Mouse (Mus musculus) small intestine, adult 2 months (tissue): ENCODE data around the gene Kdm6b.

Source experiments
- CTCF ChIP-seq: fragments of 200-500 bp; IDR thresholded peaks from 2 replicates; pipeline ENCODE4 v1.5.1; 2012; ENCODE audit warnings: low read depth, mild to moderate bottlenecking, control low read depth, inconsistent platforms, low read length, moderate library complexity, mixed read lengths; ENCODE audit not compliant: insufficient replicate concordance, insufficient read length; ENCODE audit errors: extremely low read depth
- POLR2A ChIP-seq: fragments of 200-500 bp; IDR thresholded peaks from 2 replicates; pipeline ENCODE4 v1.6.1; 2012; ENCODE audit warnings: low read depth, mild to moderate bottlenecking, control low read depth, inconsistent platforms, low read length, moderate library complexity

DNA sequence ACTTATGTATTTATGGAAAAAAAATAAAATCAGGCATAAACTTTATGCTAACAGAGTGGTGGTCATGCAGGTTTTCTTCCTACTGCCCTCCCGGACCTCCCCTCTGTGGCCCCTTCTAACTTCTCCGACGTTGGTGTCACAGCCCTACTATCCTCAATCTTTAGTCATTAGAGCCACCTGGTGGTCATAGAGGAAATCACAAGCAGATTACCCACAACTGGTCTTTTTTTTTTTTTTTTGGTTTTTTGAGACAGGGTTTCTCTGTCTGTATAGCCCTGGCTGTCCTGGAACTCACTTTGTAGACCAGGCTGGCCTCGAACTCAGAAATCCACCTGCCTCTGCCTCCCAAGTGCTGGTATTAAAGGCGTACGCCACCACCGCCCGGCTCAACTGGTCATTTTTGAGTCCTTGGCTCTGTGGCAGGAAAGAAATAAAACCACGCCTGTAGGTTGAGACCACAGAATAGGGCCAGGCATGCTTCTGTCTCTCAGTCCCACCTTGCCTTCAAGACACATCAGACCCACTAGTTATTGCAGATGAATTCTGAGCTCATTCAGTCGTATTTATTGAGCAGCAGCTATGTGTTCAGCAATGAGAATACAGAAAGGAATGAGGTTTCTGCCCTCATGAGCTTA lies 23.0 kb downstream of the Kdm6b start:
- TF ChIP-seq CTCF: peak; percentile 53; the same call in 1 of the 2 replicates
- TF ChIP-seq POLR2A: no peak
